Mouse (Mus musculus) neural tube, embryonic 14.5 days (tissue): ENCODE measurements around the gene Ppfia4. TPM values are rescaled to one million over a fixed set of nuclear protein-coding genes. Genes with fewer than 3 reads are reported as not detected.
A peak's percentile ranks its signal among the peaks of the same experiment; 100 is the strongest.

ENCODE experiments used
- ATAC-seq: fragments of 200-750 bp; cut with Nextera tagmentation; 2 replicates; pipeline ENCODE4 v1.8.0; 2017; ENCODE audit warnings: low read depth, mild to moderate bottlenecking, moderate TSS enrichment, moderate library complexity
- H3K27ac ChIP-seq: fragments of 300-500 bp; sonication (generic); 2 replicates; pipeline ENCODE4 v1.5.1; 2014; ENCODE audit warnings: low read depth, mild to moderate bottlenecking, control low read depth, low read length, moderate library complexity, mixed read lengths
- H3K27me3 ChIP-seq: fragments of 300-500 bp; sonication (generic); 2 replicates; pipeline ENCODE4 v1.6.1; 2014; ENCODE audit warnings: low read length; ENCODE audit not compliant: control insufficient read depth, insufficient read depth
- H3K36me3 ChIP-seq: fragments of 300-500 bp; sonication (generic); 2 replicates; pipeline ENCODE4 v1.6.1; 2014; ENCODE audit warnings: low read length, mixed read lengths; ENCODE audit not compliant: control insufficient read depth, insufficient read depth
- H3K4me1 ChIP-seq: fragments of 300-500 bp; sonication (generic); 2 replicates; pipeline ENCODE4 v1.6.1; 2014; ENCODE audit warnings: low read length; ENCODE audit not compliant: control insufficient read depth, insufficient read depth
- H3K4me2 ChIP-seq: fragments of 300-500 bp; sonication (generic); 2 replicates; pipeline ENCODE4 v1.6.1; 2014; ENCODE audit warnings: mild to moderate bottlenecking, low read depth, low read length, control low read depth
- H3K4me3 ChIP-seq: fragments of 300-500 bp; sonication (generic); 2 replicates; pipeline ENCODE4 v1.5.1; 2014; ENCODE audit warnings: low read depth, low read length, control low read depth, mixed read lengths
- H3K9ac ChIP-seq: fragments of 300-500 bp; sonication (generic); replicated peaks from 2 replicates; pipeline ENCODE4 v1.6.1; 2014; ENCODE audit warnings: low read depth, mild to moderate bottlenecking, control low read depth, low read length, mixed read lengths
- H3K9me3 ChIP-seq: fragments of 300-500 bp; sonication (generic); 2 replicates; pipeline ENCODE4 v1.6.1; 2016; ENCODE audit warnings: low read length; ENCODE audit not compliant: control insufficient read depth
- WGBS: fragments of 180-500 bp; shearing (Covaris S2); extraction: QIAGEN DNeasy Blood & Tissue Kit; methylation state at CpG from one replicate; pipeline ENCODE4 v1.1.7; 2014; 5-methylcytosine and 5-hydroxymethylcytosine counted together
- polyA plus RNA-seq: library from polyadenylated mRNA; unstranded; fragments of >200 nt; fragmentation: Nextera tagmentation; extraction: Ambion mirVana; gene quantifications from 2 replicates; pipeline ENCODE4 v1.2.1, GENCODE M21; 2014

The Ppfia4 gene
- polyA plus RNA-seq, 1 experiment from 2014 or later, result 24.2 TPM

DNA sequence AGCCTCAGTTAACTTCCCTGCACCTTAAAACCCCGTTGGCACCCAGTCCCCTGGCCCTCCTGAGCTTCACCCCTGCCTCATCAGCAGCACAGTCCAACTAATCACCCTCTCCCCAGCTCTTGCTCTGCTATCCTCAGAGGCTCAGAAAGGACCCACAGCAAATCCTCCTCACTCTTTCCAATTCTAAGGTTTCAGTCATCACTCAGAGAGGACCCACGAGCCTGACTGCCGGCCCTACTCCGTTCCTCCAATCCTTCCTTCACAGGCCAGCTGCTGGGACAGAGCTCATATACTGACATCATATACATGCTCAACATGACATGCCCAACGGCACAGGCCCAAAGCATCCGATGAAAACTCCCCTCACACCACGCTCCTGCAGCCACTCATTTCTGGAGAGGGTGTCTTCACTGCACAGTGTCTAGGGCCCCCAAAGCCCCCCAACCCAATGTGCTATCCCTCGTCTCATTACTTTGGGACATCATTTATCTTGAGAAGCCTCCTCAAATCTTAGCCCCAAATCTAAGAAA, 10.1 kb upstream of the Ppfia4 start:
- no peaks in the 10 kb centered on the region for H3K27me3 ChIP-seq
- H3K9ac ChIP-seq, result no peak overlapping the region
- peak overlapping the region; percentile 49; the same call in 1 of the 2 replicates for H3K4me2 ChIP-seq
- H3K27ac ChIP-seq, result no peak overlapping the region
- no peak for ATAC-seq
- H3K4me1 ChIP-seq, result no peaks in the 10 kb centered on the region
- WGBS, result 80% methylated on average over 8 of the region's 8 CpGs
- H3K9me3 ChIP-seq, result no peaks in the 10 kb centered on the region
- peak overlapping the region; percentile 49; the same call in 1 of the 2 replicates for H3K4me3 ChIP-seq
- H3K36me3 ChIP-seq, result peaks cover 12% of the 10 kb centered on the region

- no peak overlapping the region for H3K4me3 ChIP-seq
- H3K4me1 ChIP-seq, result no peaks in the 10 kb centered on the region
- no peaks in the 10 kb centered on the region for H3K27me3 ChIP-seq
- H3K36me3 ChIP-seq, result peaks cover 9% of the 10 kb centered on the region
- 66% methylated on average over 2 of the region's 2 CpGs for WGBS
- H3K9ac ChIP-seq, result no peak overlapping the region
- H3K9me3 ChIP-seq, result no peaks in the 10 kb centered on the region
- H3K27ac ChIP-seq, result no peak overlapping the region
- no peak for ATAC-seq
- H3K4me2 ChIP-seq, result no peak overlapping the region
Observed at GRCm38 (mm10) chr1:134342278-134342664, 9.5 kb upstream of the Ppfia4 start.

DNA sequence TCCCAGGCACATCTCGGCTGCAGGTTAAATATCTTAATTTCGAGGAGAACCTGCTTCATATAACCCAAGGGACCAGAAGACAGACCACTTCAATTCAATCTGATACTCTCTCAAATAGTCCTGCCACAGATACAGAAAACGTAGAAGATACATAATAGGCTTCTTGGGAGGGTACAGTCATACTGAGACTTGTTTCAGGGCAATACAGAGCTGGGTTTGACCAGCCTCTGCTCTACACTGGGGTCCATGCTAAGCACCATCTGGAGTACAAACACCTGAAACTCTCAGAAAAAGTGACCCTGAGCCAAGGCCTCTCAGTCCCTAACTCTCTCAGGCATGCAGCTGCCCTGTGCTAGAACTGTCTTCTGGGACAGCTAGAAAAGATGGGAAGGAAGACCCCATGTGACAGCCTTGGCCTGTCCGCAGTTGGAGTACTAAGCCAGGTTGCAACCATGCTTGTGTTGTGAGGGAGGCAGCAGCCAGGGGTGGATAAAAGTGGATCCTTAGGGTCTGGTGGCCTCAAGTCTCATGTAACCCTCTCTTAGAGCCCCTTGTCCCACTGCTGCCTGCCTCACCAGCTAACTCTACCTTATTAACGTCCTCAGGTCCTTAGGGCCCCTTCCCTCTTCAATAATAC, 9.0 kb upstream of the Ppfia4 start:
- Histone ChIP-seq H3K4me3 (no peak overlapping the region), H3K9ac (no peak overlapping the region), H3K27me3 (no peaks in the 10 kb centered on the region), H3K4me2 (no peak overlapping the region), H3K4me1 (no peaks in the 10 kb centered on the region), H3K9me3 (no peaks in the 10 kb centered on the region), H3K27ac (no peak overlapping the region), H3K36me3 (peaks cover 6% of the 10 kb centered on the region)
- WGBS, result 85% methylated on average over 5 of the region's 5 CpGs
- ATAC-seq, result no peak

- no peak overlapping the region for H3K27ac ChIP-seq
- no peaks in the 10 kb centered on the region for H3K4me1 ChIP-seq
- H3K4me2 ChIP-seq, result no peak overlapping the region
- no peak overlapping the region for H3K4me3 ChIP-seq
- H3K27me3 ChIP-seq, result no peaks in the 10 kb centered on the region
- no peak overlapping the region for H3K9ac ChIP-seq
- no peaks in the 10 kb centered on the region for H3K9me3 ChIP-seq
- ATAC-seq, result no peak
- WGBS, result 93% methylated on average over 18 of the region's 18 CpGs
- no peaks in the 10 kb centered on the region for H3K36me3 ChIP-seq
Observed at GRCm38 (mm10) chr1:134339757-134340619, 7.3 kb upstream of the Ppfia4 start.

DNA sequence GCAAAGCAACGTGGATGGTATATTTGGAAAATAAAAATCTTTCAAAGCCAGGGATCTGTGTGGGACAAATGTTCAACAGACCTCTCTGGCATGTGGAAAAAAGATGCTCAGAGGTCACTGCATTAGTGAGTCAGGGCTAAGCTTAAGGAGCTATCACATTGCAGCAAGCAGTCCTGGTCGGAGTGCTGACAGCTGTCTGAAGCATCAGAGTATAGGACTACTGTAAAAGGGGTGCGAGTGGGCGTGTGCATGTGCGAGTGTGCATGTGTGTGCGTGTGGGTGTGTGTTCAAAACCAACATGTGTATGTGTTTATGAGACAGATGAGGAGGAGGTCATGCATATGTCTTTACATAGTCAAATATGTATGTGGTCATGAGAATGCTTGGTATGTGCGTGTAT, 6.4 kb upstream of the Ppfia4 start:
- ATAC-seq, result no peak
- H3K36me3 ChIP-seq, result no peaks in the 10 kb centered on the region
- no peak overlapping the region for H3K4me2 ChIP-seq
- H3K9ac ChIP-seq, result no peak overlapping the region
- H3K27ac ChIP-seq, result no peak overlapping the region
- WGBS, result 96% methylated on average over 7 of the region's 7 CpGs
- H3K4me1 ChIP-seq, result no peaks in the 10 kb centered on the region
- H3K9me3 ChIP-seq, result no peaks in the 10 kb centered on the region
- no peaks in the 10 kb centered on the region for H3K27me3 ChIP-seq
- no peak overlapping the region for H3K4me3 ChIP-seq

DNA sequence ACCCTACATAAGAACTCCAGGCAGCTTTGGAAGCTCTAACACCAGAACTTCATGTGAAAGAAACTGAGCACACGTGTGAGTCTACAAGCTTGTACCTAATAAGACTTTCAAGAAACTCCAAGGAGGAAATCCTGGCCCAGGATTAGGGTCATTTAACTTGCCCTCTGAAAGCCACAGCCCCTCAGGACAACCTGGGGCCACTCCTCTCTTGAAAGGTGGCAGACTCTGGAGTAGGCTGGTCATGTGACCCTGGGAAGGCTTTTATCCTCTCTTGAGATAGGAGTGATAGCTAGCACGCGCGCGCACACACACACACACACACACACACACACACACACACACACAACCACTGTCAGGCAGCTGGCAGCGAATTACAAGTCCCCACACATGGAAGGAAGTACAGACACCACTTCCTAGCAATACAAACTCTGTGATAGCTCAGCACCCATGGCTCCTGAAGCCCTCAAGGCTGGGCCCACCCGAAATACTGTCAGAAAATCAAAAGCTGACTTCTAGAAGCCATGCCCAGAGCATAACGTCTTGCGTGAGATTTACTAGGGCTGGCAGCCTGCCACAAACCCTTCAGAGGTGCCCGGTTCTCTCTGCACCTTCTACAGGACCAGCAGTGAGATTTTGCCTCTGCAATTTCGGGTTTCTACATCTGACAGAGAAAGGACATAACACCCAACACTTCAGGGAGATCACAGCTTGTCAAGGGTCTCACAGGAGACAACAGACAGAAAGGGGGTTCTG, 4.4 kb upstream of the Ppfia4 start:
- Histone ChIP-seq H3K27me3 (no peaks in the 10 kb centered on the region), H3K4me1 (no peaks in the 10 kb centered on the region), H3K4me3 (no peak overlapping the region), H3K9ac (no peak overlapping the region), H3K27ac (no peak overlapping the region), H3K9me3 (no peaks in the 10 kb centered on the region), H3K36me3 (no peaks in the 10 kb centered on the region), H3K4me2 (no peak overlapping the region)
- no peak for ATAC-seq
- 83% methylated on average over 11 of the region's 11 CpGs for WGBS

DNA sequence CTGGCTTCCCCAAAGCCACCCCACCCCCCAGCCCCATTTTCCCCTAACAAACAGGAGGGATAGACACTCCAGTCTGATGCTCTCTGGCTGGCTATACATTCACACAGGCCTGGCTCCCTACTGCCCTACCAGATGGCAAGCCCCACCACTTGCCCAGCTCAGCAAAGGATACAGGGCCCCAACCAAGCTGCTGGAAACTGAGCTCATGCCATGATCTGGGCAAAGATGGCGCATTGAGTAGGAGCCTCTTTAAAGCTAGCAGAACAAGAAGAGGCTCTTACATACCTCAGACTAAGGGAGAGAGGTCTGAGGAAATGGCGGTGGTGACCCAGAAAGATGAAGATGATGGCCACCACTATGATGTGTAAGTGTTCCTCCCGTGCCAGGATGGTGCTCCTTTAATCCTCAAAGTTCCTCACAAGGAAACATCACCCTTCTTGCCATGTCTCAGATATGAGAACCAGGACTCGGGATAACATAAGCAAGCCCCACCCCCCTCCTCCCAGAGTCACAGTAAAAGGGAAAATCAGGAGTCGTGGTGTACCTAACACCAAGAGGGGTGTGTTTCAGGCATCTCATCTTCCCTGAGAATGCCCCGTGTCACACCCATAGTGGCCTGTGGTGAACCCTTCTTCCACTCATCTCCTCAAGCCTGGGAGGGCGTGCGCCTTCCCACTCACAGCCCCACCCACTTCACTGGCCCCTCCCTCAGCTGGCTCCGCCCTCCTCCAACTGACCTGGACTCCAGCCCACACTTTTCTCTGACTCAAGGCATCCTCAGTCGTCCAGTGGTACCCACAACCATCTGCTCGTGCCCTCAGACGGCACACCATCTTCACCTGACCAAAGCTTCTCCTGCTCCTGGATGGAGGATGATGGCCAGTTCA, 3.4 kb upstream of the Ppfia4 start:
- Histone ChIP-seq H3K4me3 (no peak overlapping the region), H3K27ac (no peak overlapping the region), H3K9me3 (no peaks in the 10 kb centered on the region), H3K4me2 (no peak overlapping the region), H3K9ac (no peak overlapping the region), H3K36me3 (no peaks in the 10 kb centered on the region), H3K4me1 (no peaks in the 10 kb centered on the region), H3K27me3 (no peaks in the 10 kb centered on the region)
- no peak for ATAC-seq
- 93% methylated on average over 12 of the region's 12 CpGs for WGBS

- no peak overlapping the region for H3K4me2 ChIP-seq
- H3K27ac ChIP-seq, result no peak overlapping the region
Observed at GRCm38 (mm10) chr1:134335211-134335923, 2.6 kb upstream of the Ppfia4 start.

More at GRCm38 (mm10) chr1:134335211-134335923, 2.6 kb upstream of the Ppfia4 start:
- no peak for ATAC-seq
- Histone ChIP-seq H3K27me3 (no peaks in the 10 kb centered on the region), H3K9me3 (no peaks in the 10 kb centered on the region), H3K4me3 (no peak overlapping the region), H3K9ac (no peak overlapping the region), H3K36me3 (no peaks in the 10 kb centered on the region), H3K4me1 (no peaks in the 10 kb centered on the region)
- WGBS, result 77% methylated on average over 13 of the region's 13 CpGs
